Mouse (Mus musculus) olfactory bulb, adult 2 months (tissue): ENCODE measurements around the gene Trim37. TPM values are rescaled to one million over a fixed set of nuclear protein-coding genes. Genes with fewer than 3 reads are reported as not detected.
A peak's percentile ranks its signal among the peaks of the same experiment; 100 is the strongest.
"Not testable (repeated sequence)": the region's sequence is repeated elsewhere in the genome, so short reads cannot be mapped to it uniquely, and the experiment has no call there.

ENCODE experiments used
- H3K27ac ChIP-seq: fragments of 200-500 bp; 2 replicates; pipeline ENCODE4 v1.5.1; 2012; ENCODE audit warnings: low read depth, low read length; ENCODE audit not compliant: insufficient read depth
- H3K4me1 ChIP-seq: fragments of 200-500 bp; 2 replicates; pipeline ENCODE4 v1.6.1; 2012; ENCODE audit warnings: low read length; ENCODE audit not compliant: control insufficient read depth, insufficient read depth
- H3K4me3 ChIP-seq: fragments of 200-500 bp; 2 replicates; pipeline ENCODE4 v1.5.1; 2012; ENCODE audit warnings: mild to moderate bottlenecking, low read depth, low read length, moderate library complexity; ENCODE audit not compliant: insufficient read depth
- CTCF ChIP-seq: fragments of 200-500 bp; IDR thresholded peaks from 2 replicates; pipeline ENCODE4 v1.5.1; 2012; ENCODE audit warnings: low read depth, mild to moderate bottlenecking, low read length, moderate library complexity; ENCODE audit not compliant: insufficient read depth
- POLR2A ChIP-seq: fragments of 200-500 bp; IDR thresholded peaks from 2 replicates; pipeline ENCODE4 v1.6.1; 2012; ENCODE audit warnings: mild to moderate bottlenecking, low read depth, low read length, moderate library complexity; ENCODE audit not compliant: insufficient read depth
- WGBS: fragments of 180-500 bp; shearing (Covaris S2); methylation state at CpG from one replicate; pipeline ENCODE4 v1.1.7; 2018; 5-methylcytosine and 5-hydroxymethylcytosine counted together
- polyA plus RNA-seq: library from polyadenylated mRNA; stranded (reverse); fragments of >200 nt; gene quantifications from 2 replicates; pipeline ENCODE4 v1.2.4, GENCODE M21; 2012; ENCODE audit warnings: low replicate concordance; ENCODE audit not compliant: missing spikeins, insufficient read depth, insufficient read length

Gene Trim37
- polyA plus RNA-seq, 1 experiment = 151 TPM

- no peak overlapping the region for H3K4me3 ChIP-seq
- 62% methylated on average over 5 of the region's 5 CpGs for WGBS
- H3K27ac ChIP-seq = peak overlapping the region; percentile 40; the same call in 1 of the 2 replicates
- no peak for TF ChIP-seq CTCF
- TF ChIP-seq POLR2A = no peak
- peaks cover 31% of the 10 kb centered on the region for H3K4me1 ChIP-seq
Observed at GRCm38 (mm10) chr11:87254149-87254548, 127.3 kb downstream of the Trim37 start.

- WGBS = 91% methylated on average over 5 of the region's 5 CpGs
- H3K4me3 ChIP-seq = no peak overlapping the region
- peak overlapping the region; percentile 47 for H3K27ac ChIP-seq
- TF ChIP-seq CTCF (no peak), POLR2A (no peak)
- H3K4me1 ChIP-seq = peaks cover 33% of the 10 kb centered on the region
Observed at GRCm38 (mm10) chr11:87257282-87257681, 130.4 kb downstream of the Trim37 start.

GRCm38 (mm10) chr11:87259792-87260191 lies 132.9 kb downstream of the Trim37 start:
- H3K4me1 ChIP-seq = peaks cover 48% of the 10 kb centered on the region
- TF ChIP-seq CTCF (no peak), POLR2A (no peak)
- peak overlapping the region; percentile 99 for H3K27ac ChIP-seq
- no peak overlapping the region for H3K4me3 ChIP-seq
- WGBS = 47% methylated on average over 10 of the region's 10 CpGs

GRCm38 (mm10) chr11:87261705-87262104 lies 134.8 kb downstream of the Trim37 start:
- Histone ChIP-seq H3K27ac (peak overlapping the region; percentile 86), H3K4me1 (peaks cover 54% of the 10 kb centered on the region)
- H3K4me3 ChIP-seq = not testable (repeated sequence)
- 71% methylated on average over 4 of the region's 4 CpGs for WGBS

- TF ChIP-seq POLR2A (no peak), CTCF (no peak)
- H3K27ac ChIP-seq = peak overlapping the region; percentile 84
- peaks cover 51% of the 10 kb centered on the region for H3K4me1 ChIP-seq
- 24% methylated on average over 7 of the region's 7 CpGs for WGBS
- H3K4me3 ChIP-seq = no peak overlapping the region
Observed at GRCm38 (mm10) chr11:87263946-87264345, 137.1 kb downstream of the Trim37 start.

- Histone ChIP-seq H3K27ac (peak overlapping the region; percentile 43), H3K4me3 (no peak overlapping the region), H3K4me1 (peaks cover 40% of the 10 kb centered on the region)
- 38% methylated on average over 4 of the region's 4 CpGs for WGBS
- TF ChIP-seq CTCF (no peak), POLR2A (no peak)
Observed at GRCm38 (mm10) chr11:87266246-87266645, 139.4 kb downstream of the Trim37 start.

GRCm38 (mm10) chr11:87268803-87269202 lies 141.9 kb downstream of the Trim37 start:
- 73% methylated on average over 2 of the region's 2 CpGs for WGBS
- Histone ChIP-seq H3K4me3 (no peak overlapping the region), H3K4me1 (peaks cover 33% of the 10 kb centered on the region), H3K27ac (no peak overlapping the region)
- TF ChIP-seq POLR2A (no peak), CTCF (no peak)

Other genes starting within 250 kb of the Trim37 start
- not detected in 2 replicates for gene Ypel2, start 133.4 kb upstream of the Trim37 start, polyA plus RNA-seq
- not detected in 2 replicates for gene Gdpd1, start 53.0 kb upstream of the Trim37 start, polyA plus RNA-seq
- gene Smg8, start 40.3 kb upstream of the Trim37 start, polyA plus RNA-seq = not detected in 2 replicates
- not detected in 2 replicates for gene Prr11, start 18.4 kb upstream of the Trim37 start, polyA plus RNA-seq
- gene Ska2, start 17.8 kb upstream of the Trim37 start, polyA plus RNA-seq = not detected in 2 replicates
- 159 and 312 TPM in 2 replicates for gene Ppm1e, start 231.9 kb downstream of the Trim37 start, polyA plus RNA-seq